Mouse (Mus musculus): ENCODE data around the gene Coa7.

Gene Coa7

GRCm38 (mm10) chr4:108327730-108328484, at the start of gene Coa7:
Coa7 (plus strand) TSS chr4:108328140.
- DNase-seq (ENCODE audit: low read depth, low spot score), result peak; percentile 97

DNA sequence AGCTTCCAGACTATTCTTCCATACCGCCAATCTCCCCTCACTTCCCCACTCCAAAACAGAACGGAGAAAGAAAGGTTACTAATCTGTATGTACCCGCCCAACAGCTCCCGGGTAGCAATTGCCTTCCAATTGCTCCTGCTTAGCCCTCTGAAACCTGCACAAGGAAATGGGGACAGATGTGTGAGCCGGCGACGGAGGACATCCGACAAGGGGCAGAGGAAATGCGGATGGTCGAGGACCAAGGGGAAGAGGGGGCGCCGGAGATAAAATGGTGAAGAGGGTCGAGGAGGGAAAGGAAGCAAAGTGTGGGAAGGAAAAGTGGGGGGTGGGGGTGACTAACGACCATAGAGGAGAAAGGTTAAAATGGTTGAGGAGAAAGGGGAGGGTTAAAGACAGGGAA, 27.7 kb upstream of the Coa7 start:
- DNase-seq (ENCODE audit: low read depth, low spot score), result no peak

- DNase-seq (ENCODE audit: low read depth, low spot score), result peak; percentile 90
Measured at GRCm38 (mm10) chr4:108300670-108301373, 27.1 kb upstream of the Coa7 start, which contains the start of gene Zyg11b. Zyg11b (minus strand) TSS chr4:108301096.

DNA sequence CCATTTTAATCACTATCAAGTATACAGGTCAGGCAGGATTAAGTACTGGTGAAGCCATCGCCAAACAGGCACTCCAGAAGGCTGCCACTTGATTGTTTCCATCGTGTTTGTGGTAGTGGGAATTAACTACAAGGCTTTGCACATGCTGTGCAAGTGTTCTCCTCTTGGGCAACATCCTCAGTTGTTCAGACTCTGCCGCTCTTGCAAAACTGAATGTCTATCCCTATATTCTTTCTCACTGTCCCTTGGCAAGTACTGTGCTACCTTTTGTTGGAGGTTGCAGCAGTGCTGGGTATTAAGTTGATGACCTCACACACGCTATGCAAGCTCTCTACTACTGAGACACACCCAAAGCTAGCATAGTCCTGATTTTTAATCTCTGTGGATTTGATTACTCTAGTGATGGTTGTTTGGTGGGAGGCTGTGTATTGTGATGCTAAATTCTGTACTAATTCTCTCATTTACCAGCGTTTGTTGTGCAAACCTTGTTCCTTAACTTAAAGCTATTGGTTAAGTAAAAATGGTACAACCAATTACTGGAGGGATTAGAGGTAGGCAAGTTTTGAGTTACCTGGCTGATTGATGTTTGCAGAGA, 25.5 kb upstream of the Coa7 start:
- no peak for DNase-seq (ENCODE audit: low read depth, low spot score)

DNA sequence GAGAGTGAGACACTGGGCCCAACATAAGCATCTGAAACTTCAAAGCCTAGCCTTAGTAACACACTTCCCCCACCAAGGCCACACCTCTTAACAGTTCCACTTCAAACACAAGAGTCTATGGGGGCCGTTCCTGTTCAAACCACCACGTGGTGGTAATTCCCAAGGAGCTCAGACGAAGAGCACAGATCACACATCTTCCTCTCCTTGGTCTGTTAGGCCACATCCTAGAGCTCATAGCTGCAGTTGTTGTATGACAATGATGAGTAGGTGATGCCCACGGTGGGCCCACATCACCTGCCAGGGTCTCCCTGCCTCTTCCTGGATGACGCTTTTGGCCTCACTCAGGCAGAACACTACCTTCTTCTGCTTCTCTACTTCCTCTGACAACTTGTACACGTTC, 17.2 kb upstream of the Coa7 start:
- DNase-seq (ENCODE audit: low read depth, low spot score), result no peak

DNA sequence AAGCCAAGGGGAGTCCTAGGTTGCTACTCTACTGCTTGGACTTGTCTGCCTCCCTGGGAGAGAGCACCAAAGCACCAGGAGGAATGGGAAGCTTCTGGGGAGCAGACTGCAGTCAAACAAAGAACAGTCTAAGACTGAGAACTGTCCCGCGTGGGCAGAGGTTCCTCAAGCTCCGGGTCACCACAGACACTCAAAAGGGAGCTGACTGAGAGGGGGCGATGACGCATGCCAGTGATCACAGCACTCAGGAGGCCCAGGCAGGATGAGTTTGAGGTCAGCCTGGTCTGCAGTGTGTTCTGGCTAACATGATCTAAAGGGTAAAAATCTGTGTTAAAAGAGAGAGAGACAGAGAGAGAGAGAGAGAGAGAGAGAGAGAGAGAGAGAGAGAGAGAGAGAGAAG, 13.9 kb upstream of the Coa7 start:
- DNase-seq (ENCODE audit: low read depth, low spot score), result no peak

DNA sequence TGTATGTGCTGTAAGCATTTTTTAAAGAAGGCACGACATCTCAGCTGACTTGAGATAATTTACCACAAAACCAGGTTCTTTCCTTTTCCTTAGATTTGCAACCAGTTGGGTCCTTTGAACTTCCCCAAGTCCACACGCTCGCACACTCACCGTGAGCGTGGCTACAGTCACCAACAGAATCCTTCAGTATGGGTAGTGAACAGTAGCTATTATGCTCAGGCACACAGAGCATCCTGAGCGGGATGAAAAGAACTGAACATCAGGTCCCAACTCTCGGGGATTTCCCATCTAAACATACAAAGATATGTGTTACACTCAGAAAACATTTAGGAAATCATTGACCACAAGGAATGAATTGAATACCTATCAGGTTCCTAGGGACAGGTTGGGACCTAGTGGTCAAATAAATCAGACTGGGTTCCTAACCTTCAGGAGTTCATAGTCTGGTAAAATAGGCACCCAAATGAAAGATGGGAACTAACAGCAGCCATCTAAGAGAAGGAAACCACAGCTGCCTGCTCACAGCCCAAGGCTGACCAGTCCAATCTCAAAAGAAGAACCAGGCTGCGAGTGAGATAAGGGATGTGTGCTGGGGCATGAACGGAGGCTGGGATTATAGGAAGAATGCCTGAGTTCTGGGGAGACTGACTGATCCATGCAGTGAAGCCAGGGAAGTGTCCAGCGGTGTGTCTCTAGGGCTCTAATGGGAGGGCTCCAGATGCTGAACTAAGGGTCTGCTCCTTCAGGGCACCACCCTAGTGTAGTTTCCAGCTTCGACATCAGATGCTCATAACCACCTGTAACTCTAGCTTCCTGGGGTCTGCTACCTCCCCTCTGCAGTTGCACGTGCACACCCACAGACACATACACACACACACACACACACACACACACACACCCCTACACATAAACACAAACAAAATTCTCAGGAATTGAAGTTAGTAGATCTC, 10.0 kb upstream of the Coa7 start:
- DNase-seq (ENCODE audit: low read depth, low spot score), result no peak

DNA sequence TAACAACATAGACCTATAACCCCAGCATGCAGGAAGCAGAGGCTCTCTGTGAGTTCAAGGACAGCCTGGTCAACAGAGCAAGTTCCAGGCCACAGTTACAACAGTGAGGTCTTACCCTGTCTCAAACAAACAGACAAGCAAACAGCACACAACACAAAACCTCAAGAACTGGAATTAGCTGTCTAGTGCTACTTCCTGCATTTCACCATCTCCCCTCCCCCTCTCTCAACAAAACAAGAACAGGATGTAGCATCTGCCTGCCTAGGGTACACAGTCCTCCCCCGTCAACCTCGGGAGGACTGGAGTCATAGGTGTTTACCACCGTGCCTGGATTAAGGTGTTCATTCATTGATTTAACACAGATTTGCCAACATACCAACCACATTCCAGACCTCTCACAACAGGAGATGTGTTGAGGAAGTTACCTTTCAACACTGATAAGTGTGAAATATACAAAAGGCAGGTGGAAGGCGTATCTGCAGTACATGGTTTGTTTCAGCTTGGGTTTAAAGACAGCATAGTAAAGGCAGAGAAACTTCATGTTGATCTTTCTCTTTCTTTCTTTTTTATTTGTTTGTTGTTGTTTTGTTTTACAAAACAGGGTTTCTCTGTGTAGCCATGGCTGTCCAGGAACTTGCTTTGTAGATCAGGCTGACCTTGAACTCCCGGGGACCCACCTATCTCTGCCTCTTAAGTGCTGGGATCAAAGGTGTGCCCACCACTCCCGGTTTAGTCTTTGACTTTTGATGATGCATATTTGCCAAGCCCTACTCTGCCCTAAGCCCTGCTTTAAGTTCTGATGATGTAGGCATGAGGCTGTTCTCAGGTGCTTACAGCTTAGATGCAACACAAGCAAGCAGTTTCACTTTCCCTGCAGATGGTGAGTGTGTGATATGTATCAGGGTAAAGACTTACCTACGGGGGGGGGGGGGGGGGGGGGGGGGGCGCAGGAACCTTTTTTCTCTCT, 9.0 kb upstream of the Coa7 start:
- no peak for DNase-seq (ENCODE audit: low read depth, low spot score)

DNA sequence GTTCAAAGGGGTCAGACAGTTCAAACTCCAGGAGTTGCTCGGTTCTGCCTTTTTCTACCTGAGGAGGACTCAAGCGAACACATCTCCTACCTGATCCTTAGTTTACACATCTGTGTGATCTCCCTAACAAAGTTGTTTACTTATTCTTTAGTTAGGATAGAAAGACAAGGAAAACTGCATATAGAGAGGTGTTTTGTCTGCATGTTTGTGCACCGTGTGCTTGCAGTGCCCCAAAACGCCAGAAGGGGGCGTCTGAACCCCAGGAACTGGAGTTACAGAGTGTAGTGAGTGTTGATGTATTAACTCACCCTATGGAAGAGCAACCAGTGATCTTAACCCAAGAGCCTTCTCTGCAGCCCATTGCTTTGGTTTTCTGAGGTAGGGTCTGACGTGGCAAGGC, 8.2 kb upstream of the Coa7 start:
- DNase-seq (ENCODE audit: low read depth, low spot score), result no peak

GRCm38 (mm10) chr4:108320627-108321380, 7.1 kb upstream of the Coa7 start:
- DNase-seq (ENCODE audit: low read depth, low spot score), result no peak

DNA sequence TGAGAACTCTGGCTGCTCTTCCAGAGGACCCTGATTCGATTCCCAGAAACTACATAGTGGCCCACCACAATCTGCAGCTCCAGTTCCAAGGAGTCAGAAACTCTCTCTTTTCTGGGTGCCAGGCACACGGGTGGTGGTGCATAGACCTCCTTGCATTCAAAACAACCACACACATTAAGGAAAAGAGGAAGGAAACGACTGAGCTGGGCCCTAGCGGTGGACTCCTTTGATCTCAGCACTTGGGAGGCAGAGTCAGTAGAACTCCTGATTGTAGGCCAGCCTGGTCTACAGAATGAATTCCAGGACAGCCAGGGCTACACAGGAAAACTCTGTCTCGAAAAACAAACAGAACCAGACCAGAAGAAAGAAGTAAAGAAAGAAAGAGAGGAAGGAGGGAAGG, 4.4 kb upstream of the Coa7 start:
- DNase-seq (ENCODE audit: low read depth, low spot score), result no peak

- DNase-seq (ENCODE audit: low read depth, low spot score), result peak; percentile 34
Measured at GRCm38 (mm10) chr4:108327071-108327579, 815 bp upstream of the Coa7 start.

DNA sequence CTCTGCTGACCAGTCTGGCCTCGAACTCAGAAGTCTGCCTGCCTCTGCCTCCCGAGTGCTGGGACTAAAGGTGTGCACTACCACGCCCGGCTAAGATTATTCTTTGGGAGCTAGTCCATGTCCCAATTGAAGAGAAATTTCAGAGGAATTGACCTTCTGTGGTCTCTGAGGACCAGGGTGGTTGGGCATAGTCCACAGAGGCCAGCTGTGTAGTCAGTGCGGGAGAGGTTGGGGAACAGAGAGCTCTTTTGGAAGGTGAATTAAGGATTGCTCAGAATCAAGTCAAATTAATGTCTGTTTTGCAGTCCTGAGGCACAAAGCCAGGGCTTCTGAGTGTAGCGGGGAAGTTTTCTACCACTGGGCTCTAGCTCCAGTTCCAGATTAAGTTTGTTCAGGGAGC, 1.9 kb downstream of the Coa7 start:
- DNase-seq (ENCODE audit: low read depth, low spot score), result no peak

- no peak for DNase-seq (ENCODE audit: low read depth, low spot score)
Measured at GRCm38 (mm10) chr4:108332041-108332440, 4.1 kb downstream of the Coa7 start.

DNA sequence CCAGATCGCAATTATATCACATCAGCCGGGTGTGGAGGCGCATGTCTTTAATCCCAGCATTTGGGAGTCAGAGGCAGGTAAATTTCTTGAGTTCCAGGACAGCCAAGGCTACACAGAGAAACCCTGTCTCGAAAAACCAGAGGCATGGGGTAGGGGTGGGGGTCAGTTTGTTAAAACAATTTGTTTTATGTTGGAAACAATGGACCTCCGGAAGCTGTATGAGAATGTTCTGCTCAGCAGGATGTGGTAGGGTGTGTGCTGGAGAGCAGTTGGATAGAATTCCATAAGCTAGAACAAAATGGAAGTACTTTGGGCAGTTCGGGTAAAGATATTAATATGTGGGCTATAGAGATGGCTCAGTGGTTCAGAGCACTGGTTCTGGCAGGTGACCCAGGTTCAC, 7.5 kb downstream of the Coa7 start:
- DNase-seq (ENCODE audit: low read depth, low spot score), result no peak

DNA sequence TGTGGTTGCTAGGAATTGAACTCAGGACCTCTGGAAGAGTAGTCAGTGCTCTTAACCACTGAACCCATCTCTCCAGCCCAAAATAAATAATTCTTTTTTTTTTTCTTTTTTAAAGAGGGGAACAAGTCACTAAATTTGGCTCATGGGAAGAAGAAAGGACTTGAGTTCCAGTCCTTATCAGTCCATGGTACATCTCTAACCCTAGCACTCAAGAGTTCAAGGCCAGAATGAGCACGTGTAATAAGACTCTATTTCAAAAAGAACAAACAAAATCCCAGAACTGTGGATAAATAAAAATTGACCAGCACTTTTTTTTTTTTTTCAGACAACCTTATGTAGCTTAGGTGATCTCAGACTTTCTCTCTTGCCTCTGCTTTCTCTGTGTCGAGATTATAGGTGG, 8.8 kb downstream of the Coa7 start:
- DNase-seq (ENCODE audit: low read depth, low spot score), result no peak

- no peak for DNase-seq (ENCODE audit: low read depth, low spot score)
Measured at GRCm38 (mm10) chr4:108337817-108338216, 9.9 kb downstream of the Coa7 start.

DNA sequence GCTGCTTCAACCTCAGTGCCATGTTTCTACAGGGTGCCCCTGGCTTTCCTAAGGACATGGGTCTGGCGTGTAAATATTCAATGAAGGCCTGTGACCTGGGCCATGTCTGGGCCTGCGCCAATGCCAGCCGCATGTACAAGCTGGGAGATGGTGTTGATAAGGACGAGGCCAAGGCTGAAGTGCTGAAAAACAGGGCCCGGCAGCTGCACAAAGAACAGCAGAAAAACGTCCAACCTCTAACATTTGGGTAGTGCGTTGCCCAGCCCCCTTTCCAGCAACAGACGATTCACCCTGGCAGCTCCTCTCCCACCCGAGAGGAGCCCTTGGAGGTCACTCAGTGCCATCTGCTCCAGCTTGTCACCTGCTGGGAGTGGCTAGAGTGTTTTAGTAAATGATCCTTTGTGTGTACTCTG, 10.4 kb downstream of the Coa7 start:
- DNase-seq (ENCODE audit: low read depth, low spot score), result no peak

DNA sequence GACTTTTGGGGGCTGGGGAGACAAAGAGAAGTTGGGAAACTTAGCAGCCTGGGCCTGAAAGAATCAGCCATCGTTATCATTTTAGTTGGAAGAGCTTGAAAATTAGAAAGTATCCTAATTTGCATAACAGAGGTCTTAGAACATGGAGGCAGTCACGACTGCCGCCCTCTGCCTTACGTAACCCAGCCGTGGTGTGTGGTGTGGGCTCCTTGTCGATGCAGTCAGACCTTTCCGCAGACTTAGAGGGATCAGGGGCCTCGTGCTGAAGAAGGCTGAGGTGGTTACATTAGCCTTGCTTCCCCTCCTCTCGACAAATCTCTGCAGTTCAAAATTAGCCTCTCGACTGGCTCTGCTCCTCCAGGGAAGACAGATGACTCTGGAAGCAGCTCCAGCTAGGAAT, 10.9 kb downstream of the Coa7 start:
- no peak for DNase-seq (ENCODE audit: low read depth, low spot score)

- DNase-seq (ENCODE audit: low read depth, low spot score), result peak; percentile 82
Measured at GRCm38 (mm10) chr4:108339277-108339690, 11.3 kb downstream of the Coa7 start.

Measured in forelimb bud, embryonic 11.5 days (tissue).